Mouse (Mus musculus): ENCODE results near the gene Cpne1. TPM values are rescaled to one million over a fixed set of nuclear protein-coding genes. Genes with fewer than 3 reads are reported as not detected.
A peak's percentile ranks its signal among the peaks of the same experiment; 100 is the strongest.

Cpne1 gene
- 18.6 and 51.2 TPM in 2 replicates for polyA plus RNA-seq (2012; rRNA removed)

GRCm38 (mm10) chr2:156111358-156112079, at the start of gene Cpne1, which contains the start of gene Rbm12:
Gene Cpne1, minus strand, starts transcription at chr2:156111965.
Gene Rbm12, minus strand, starts transcription at chr2:156111978.
- H3K4me1 ChIP-seq (ENCODE audit: control insufficient read depth, insufficient read depth, insufficient read length, low read length) = 0 out of 2 replicates have a peak, but pooled peaks cover 2% of the 10 kb centered on the region
- H3K4me3 ChIP-seq (ENCODE audit: low read depth, low read length) = peak within 1 kb of the TSS; percentile 91
- peak; percentile 46; the same call in 1 of the 2 replicates for TF ChIP-seq POLR2A (IDR thresholded peaks at IDR 0.05; ENCODE audit: low read depth, low read length)
- TF ChIP-seq CTCF (IDR thresholded peaks at IDR 0.05; ENCODE audit: extremely low read depth, insufficient read length, insufficient replicate concordance, low read depth, low read length) = no peak
- no peaks in the 10 kb centered on the region for H3K36me3 ChIP-seq (ENCODE audit: control insufficient read depth, insufficient read depth, low read length)
- no peaks in the 10 kb centered on the region for H3K27me3 ChIP-seq (ENCODE audit: control insufficient read depth, insufficient read depth, low read length)
- peak within 1 kb of the TSS; percentile 80 for H3K27ac ChIP-seq (ENCODE audit: insufficient read depth, low read depth, low read length)
- under 1% methylated on average over 73 of the region's 74 CpGs for WGBS

- Histone ChIP-seq H3K4me1 (ENCODE audit: control insufficient read depth, insufficient read depth, insufficient read length, low read length) (no peaks in the 10 kb centered on the region), H3K36me3 (ENCODE audit: control insufficient read depth, insufficient read depth, low read length) (peaks cover 57% of the 10 kb centered on the region), H3K27me3 (ENCODE audit: control insufficient read depth, insufficient read depth, low read length) (no peaks in the 10 kb centered on the region), H3K4me3 (ENCODE audit: low read depth, low read length) (no peak overlapping the region), H3K27ac (ENCODE audit: insufficient read depth, low read depth, low read length) (no peak overlapping the region)
- TF ChIP-seq POLR2A (IDR thresholded peaks at IDR 0.05; ENCODE audit: low read depth, low read length) (no peak), CTCF (IDR thresholded peaks at IDR 0.05; ENCODE audit: extremely low read depth, insufficient read length, insufficient replicate concordance, low read depth, low read length) (no peak)
Observed at GRCm38 (mm10) chr2:156151538-156151937, 39.8 kb upstream of the Cpne1 start.

DNA sequence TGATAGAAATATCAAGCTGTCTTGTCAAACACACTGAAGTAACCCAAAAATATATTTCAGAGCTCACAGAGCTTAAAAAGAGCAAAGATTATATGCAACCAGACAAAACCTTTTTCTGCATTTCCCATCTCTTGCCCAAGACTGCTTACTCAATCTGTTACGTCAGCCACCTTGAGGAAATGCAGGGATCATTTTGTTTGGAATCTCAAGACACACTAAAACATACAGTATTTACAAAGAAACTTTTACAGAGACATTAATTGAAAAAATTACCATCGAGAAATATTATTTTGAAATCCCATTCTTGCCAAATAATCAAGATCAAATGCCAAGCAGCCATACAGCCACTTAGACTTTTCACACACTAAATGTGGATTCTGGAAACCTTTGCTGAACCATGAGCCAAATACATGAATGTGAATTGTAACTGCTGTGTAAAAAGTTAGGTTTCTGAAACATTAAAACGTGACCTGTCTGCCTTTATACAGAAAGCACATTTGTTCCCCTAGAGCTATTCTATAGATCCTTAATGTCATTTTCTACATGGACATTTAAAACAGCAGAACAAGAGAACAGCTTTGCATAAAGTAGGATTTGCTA, 35.7 kb upstream of the Cpne1 start:
- WGBS = 74% methylated on average over 3 of the region's 3 CpGs
- Histone ChIP-seq H3K36me3 (ENCODE audit: control insufficient read depth, insufficient read depth, low read length) (peaks cover 36% of the 10 kb centered on the region), H3K4me3 (ENCODE audit: low read depth, low read length) (no peak overlapping the region), H3K27me3 (ENCODE audit: control insufficient read depth, insufficient read depth, low read length) (no peaks in the 10 kb centered on the region), H3K27ac (ENCODE audit: insufficient read depth, low read depth, low read length) (no peak overlapping the region), H3K4me1 (ENCODE audit: control insufficient read depth, insufficient read depth, insufficient read length, low read length) (no peaks in the 10 kb centered on the region)
- no peak for TF ChIP-seq POLR2A (IDR thresholded peaks at IDR 0.05; ENCODE audit: low read depth, low read length)
- TF ChIP-seq CTCF (IDR thresholded peaks at IDR 0.05; ENCODE audit: extremely low read depth, insufficient read length, insufficient replicate concordance, low read depth, low read length) = no peak

GRCm38 (mm10) chr2:156146272-156146989, 34.7 kb upstream of the Cpne1 start:
- WGBS = 39% methylated on average over 5 of the region's 5 CpGs
- H3K27me3 ChIP-seq (ENCODE audit: control insufficient read depth, insufficient read depth, low read length) = no peaks in the 10 kb centered on the region
- no peak overlapping the region for H3K4me3 ChIP-seq (ENCODE audit: low read depth, low read length)
- no peaks in the 10 kb centered on the region for H3K4me1 ChIP-seq (ENCODE audit: control insufficient read depth, insufficient read depth, insufficient read length, low read length)
- TF ChIP-seq POLR2A (IDR thresholded peaks at IDR 0.05; ENCODE audit: low read depth, low read length) = no peak
- no peak for TF ChIP-seq CTCF (IDR thresholded peaks at IDR 0.05; ENCODE audit: extremely low read depth, insufficient read length, insufficient replicate concordance, low read depth, low read length)
- peaks cover 35% of the 10 kb centered on the region for H3K36me3 ChIP-seq (ENCODE audit: control insufficient read depth, insufficient read depth, low read length)
- no peak overlapping the region for H3K27ac ChIP-seq (ENCODE audit: insufficient read depth, low read depth, low read length)

- H3K36me3 ChIP-seq (ENCODE audit: control insufficient read depth, insufficient read depth, low read length) = peaks cover 34% of the 10 kb centered on the region
- no peak overlapping the region for H3K27ac ChIP-seq (ENCODE audit: insufficient read depth, low read depth, low read length)
- H3K4me1 ChIP-seq (ENCODE audit: control insufficient read depth, insufficient read depth, insufficient read length, low read length) = no peaks in the 10 kb centered on the region
- 51% methylated on average over 11 of the region's 11 CpGs for WGBS
- H3K4me3 ChIP-seq (ENCODE audit: low read depth, low read length) = no peak overlapping the region
- no peak for TF ChIP-seq POLR2A (IDR thresholded peaks at IDR 0.05; ENCODE audit: low read depth, low read length)
- no peak for TF ChIP-seq CTCF (IDR thresholded peaks at IDR 0.05; ENCODE audit: extremely low read depth, insufficient read length, insufficient replicate concordance, low read depth, low read length)
- H3K27me3 ChIP-seq (ENCODE audit: control insufficient read depth, insufficient read depth, low read length) = no peaks in the 10 kb centered on the region
Observed at GRCm38 (mm10) chr2:156145486-156146130, 33.8 kb upstream of the Cpne1 start.

GRCm38 (mm10) chr2:156143953-156144724, 32.4 kb upstream of the Cpne1 start, which contains the start of the genes Romo1 and Nfs1:
Gene Romo1, plus strand, starts transcription at chr2:156144039.
Gene Nfs1, minus strand, starts transcription at chr2:156144186.
- Histone ChIP-seq H3K4me1 (ENCODE audit: control insufficient read depth, insufficient read depth, insufficient read length, low read length) (no peaks in the 10 kb centered on the region), H3K36me3 (ENCODE audit: control insufficient read depth, insufficient read depth, low read length) (peaks cover 27% of the 10 kb centered on the region), H3K27ac (ENCODE audit: insufficient read depth, low read depth, low read length) (peak within 1 kb of the TSS; percentile 67), H3K27me3 (ENCODE audit: control insufficient read depth, insufficient read depth, low read length) (no peaks in the 10 kb centered on the region), H3K4me3 (ENCODE audit: low read depth, low read length) (peak within 1 kb of the TSS; percentile 77)
- TF ChIP-seq POLR2A (IDR thresholded peaks at IDR 0.05; ENCODE audit: low read depth, low read length) (no peak; the same call in 1 of the 2 replicates), CTCF (IDR thresholded peaks at IDR 0.05; ENCODE audit: extremely low read depth, insufficient read length, insufficient replicate concordance, low read depth, low read length) (no peak)
- WGBS = under 1% methylated on average over 70 of the region's 70 CpGs

Measured in small intestine, adult 2 months (tissue).